Mouse (Mus musculus): Measurements from ENCODE around the gene Wdr63. TPM values are rescaled to one million over a fixed set of nuclear protein-coding genes. Genes with fewer than 3 reads are reported as not detected.

The Wdr63 gene
- polyA plus RNA-seq, 1 experiment from 2014 or later: 0.62 TPM

DNA sequence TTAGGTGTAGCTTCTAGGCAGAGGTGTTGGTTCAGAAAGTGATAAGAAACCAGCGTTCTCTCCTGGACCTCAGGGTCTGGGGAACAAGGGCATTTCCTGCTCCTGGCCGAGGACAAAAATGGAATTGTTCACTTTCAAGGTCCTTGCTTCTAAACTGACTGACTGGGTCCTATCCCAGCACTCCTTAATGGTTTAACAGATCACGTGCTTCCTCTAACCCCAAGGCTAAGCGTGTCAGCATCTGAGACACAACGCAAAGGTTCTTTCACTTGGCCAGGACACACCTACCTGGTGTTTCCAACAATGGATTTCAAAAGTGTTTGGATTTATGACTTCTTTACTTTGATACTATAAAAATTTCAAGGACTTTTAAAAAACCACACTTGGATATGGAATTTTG lies 58.0 kb downstream of the Wdr63 start:
- H3K4me1 ChIP-seq (replicated peaks; ENCODE audit: control insufficient read depth, insufficient read depth, low read length): peaks cover 7% of the 10 kb centered on the region
- H3K9ac ChIP-seq (replicated peaks; ENCODE audit: low read depth, low read length): no peak overlapping the region
- ATAC-seq: no peak
- H3K9me3 ChIP-seq (ENCODE audit: control insufficient read depth, low read length): no peaks in the 10 kb centered on the region
- H3K27ac ChIP-seq (ENCODE audit: low read length): no peak overlapping the region
- no peak overlapping the region for H3K4me2 ChIP-seq (ENCODE audit: low read length)
- H3K27me3 ChIP-seq (replicated peaks; ENCODE audit: control insufficient read depth, insufficient read depth, low read length): no peaks in the 10 kb centered on the region
- WGBS: 93% methylated on average over 5 of the region's 5 CpGs
- H3K36me3 ChIP-seq (ENCODE audit: control insufficient read depth, insufficient read depth): no peaks in the 10 kb centered on the region
- no peak overlapping the region for H3K4me3 ChIP-seq (replicated peaks; ENCODE audit: low read length)

DNA sequence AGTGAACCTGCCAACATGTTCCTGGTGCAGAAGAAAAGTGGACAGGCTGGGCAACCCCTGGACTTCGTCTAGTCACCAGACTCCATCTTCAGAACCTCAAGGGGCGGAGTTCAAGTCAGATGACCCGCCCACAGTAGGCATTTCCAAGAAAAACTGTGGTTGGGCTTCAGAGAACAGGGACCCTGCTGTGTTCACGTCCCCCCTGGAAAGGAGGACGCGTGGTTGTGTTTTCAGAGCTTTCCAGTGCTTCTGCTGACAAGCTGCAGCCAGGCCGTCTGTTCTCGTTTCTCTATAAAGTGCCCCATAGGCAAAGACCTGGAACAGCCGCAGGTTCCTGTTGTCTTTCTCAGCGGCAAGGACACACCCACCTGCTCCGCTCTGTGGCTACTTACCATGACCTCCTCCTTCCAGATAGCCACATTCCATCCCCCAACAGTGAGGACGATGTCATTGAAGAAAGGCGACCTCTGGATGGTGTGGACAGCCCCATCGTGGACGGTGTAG lies 60.2 kb downstream of the Wdr63 start:
- 29% methylated on average over 15 of the region's 15 CpGs for WGBS
- H3K4me2 ChIP-seq (ENCODE audit: low read length): no peak overlapping the region

DNA sequence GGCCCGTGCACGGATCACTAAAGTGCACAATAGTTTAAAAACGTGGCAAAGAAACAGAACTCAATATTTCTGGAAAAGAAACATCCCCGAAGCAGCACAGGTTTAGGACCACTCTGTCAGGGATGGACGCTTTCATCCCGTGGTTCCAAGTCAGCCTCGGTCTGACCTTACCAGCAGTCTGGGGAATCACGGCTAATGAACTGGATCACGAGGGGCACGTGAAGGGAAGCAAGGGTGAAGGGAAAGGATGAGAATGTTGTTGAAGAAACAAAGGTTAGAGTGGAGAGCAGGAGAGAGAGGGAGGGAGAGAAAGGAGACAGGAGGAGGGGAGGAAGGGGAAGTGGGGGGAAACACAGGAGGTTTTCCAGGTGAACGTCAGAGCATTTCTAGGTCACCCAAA lies 61.9 kb downstream of the Wdr63 start:
- Histone ChIP-seq H3K4me1 (replicated peaks; ENCODE audit: control insufficient read depth, insufficient read depth, low read length) (no peaks in the 10 kb centered on the region), H3K9ac (replicated peaks; ENCODE audit: low read depth, low read length) (no peak overlapping the region), H3K9me3 (ENCODE audit: control insufficient read depth, low read length) (no peaks in the 10 kb centered on the region), H3K27me3 (replicated peaks; ENCODE audit: control insufficient read depth, insufficient read depth, low read length) (no peaks in the 10 kb centered on the region), H3K4me2 (ENCODE audit: low read length) (no peak overlapping the region), H3K36me3 (ENCODE audit: control insufficient read depth, insufficient read depth) (no peaks in the 10 kb centered on the region), H3K27ac (ENCODE audit: low read length) (no peak overlapping the region), H3K4me3 (replicated peaks; ENCODE audit: low read length) (no peak overlapping the region)
- 89% methylated on average over 11 of the region's 11 CpGs for WGBS
- ATAC-seq: no peak

More for the DNA sequence above, 60.2 kb downstream of the Wdr63 start:
- Histone ChIP-seq H3K36me3 (ENCODE audit: control insufficient read depth, insufficient read depth) (no peaks in the 10 kb centered on the region), H3K27me3 (replicated peaks; ENCODE audit: control insufficient read depth, insufficient read depth, low read length) (no peaks in the 10 kb centered on the region), H3K4me1 (replicated peaks; ENCODE audit: control insufficient read depth, insufficient read depth, low read length) (peaks cover 7% of the 10 kb centered on the region), H3K27ac (ENCODE audit: low read length) (no peak overlapping the region), H3K9ac (replicated peaks; ENCODE audit: low read depth, low read length) (no peak overlapping the region), H3K9me3 (ENCODE audit: control insufficient read depth, low read length) (no peaks in the 10 kb centered on the region), H3K4me3 (replicated peaks; ENCODE audit: low read length) (no peak overlapping the region)
- ATAC-seq: no peak

DNA sequence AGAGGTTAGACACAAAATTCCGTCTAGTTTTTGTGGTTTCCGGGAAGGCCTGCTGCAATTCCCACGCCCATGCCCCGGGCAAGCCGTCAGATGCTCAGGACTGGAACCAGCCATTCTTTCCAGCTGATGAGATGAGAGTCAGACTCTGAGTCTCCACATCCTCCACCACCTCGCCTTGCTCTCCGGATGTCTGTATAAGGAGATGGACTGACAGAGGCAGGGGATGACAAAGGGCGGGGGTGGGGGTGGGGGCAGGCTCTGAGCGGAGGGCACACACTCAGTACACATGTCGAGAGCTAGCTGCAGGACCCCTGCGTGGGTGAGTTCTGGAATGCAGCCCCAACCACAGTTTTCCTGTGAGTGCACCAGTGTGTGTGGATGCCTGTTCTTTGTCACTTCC lies 63.0 kb downstream of the Wdr63 start:
- no peaks in the 10 kb centered on the region for H3K27me3 ChIP-seq (replicated peaks; ENCODE audit: control insufficient read depth, insufficient read depth, low read length)
- H3K36me3 ChIP-seq (ENCODE audit: control insufficient read depth, insufficient read depth): no peaks in the 10 kb centered on the region
- H3K4me2 ChIP-seq (ENCODE audit: low read length): no peak overlapping the region
- no peaks in the 10 kb centered on the region for H3K9me3 ChIP-seq (ENCODE audit: control insufficient read depth, low read length)
- H3K4me3 ChIP-seq (replicated peaks; ENCODE audit: low read length): no peak overlapping the region
- no peaks in the 10 kb centered on the region for H3K4me1 ChIP-seq (replicated peaks; ENCODE audit: control insufficient read depth, insufficient read depth, low read length)
- no peak overlapping the region for H3K27ac ChIP-seq (ENCODE audit: low read length)
- H3K9ac ChIP-seq (replicated peaks; ENCODE audit: low read depth, low read length): no peak overlapping the region
- ATAC-seq: no peak
- 74% methylated on average over 11 of the region's 11 CpGs for WGBS

DNA sequence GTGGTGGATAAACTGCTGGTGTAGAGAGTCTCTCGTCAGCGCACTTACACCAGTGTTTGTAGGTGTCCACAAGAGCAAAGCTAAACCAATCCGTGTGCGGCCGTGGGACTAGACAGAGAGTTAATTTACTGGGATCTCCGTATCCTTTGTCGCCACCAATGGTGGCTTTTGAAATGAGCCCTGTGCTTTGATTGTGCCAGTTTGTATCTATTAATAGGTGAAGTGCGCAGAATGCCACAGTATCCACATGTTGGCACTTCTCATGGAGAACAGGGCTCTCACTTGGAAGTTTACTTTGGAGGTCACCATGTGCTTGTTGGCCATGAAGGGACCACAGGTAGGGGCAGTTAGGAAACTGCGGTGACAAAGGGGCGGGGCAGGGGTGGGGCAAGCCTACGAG lies 66.5 kb downstream of the Wdr63 start:
- no peak overlapping the region for H3K4me2 ChIP-seq (ENCODE audit: low read length)
- H3K9me3 ChIP-seq (ENCODE audit: control insufficient read depth, low read length): no peaks in the 10 kb centered on the region
- H3K27me3 ChIP-seq (replicated peaks; ENCODE audit: control insufficient read depth, insufficient read depth, low read length): no peaks in the 10 kb centered on the region
- H3K36me3 ChIP-seq (ENCODE audit: control insufficient read depth, insufficient read depth): no peaks in the 10 kb centered on the region
- H3K9ac ChIP-seq (replicated peaks; ENCODE audit: low read depth, low read length): no peak overlapping the region
- WGBS: 94% methylated on average over 11 of the region's 11 CpGs
- H3K4me1 ChIP-seq (replicated peaks; ENCODE audit: control insufficient read depth, insufficient read depth, low read length): no peaks in the 10 kb centered on the region
- H3K4me3 ChIP-seq (replicated peaks; ENCODE audit: low read length): no peak overlapping the region
- no peak overlapping the region for H3K27ac ChIP-seq (ENCODE audit: low read length)
- ATAC-seq: no peak

DNA sequence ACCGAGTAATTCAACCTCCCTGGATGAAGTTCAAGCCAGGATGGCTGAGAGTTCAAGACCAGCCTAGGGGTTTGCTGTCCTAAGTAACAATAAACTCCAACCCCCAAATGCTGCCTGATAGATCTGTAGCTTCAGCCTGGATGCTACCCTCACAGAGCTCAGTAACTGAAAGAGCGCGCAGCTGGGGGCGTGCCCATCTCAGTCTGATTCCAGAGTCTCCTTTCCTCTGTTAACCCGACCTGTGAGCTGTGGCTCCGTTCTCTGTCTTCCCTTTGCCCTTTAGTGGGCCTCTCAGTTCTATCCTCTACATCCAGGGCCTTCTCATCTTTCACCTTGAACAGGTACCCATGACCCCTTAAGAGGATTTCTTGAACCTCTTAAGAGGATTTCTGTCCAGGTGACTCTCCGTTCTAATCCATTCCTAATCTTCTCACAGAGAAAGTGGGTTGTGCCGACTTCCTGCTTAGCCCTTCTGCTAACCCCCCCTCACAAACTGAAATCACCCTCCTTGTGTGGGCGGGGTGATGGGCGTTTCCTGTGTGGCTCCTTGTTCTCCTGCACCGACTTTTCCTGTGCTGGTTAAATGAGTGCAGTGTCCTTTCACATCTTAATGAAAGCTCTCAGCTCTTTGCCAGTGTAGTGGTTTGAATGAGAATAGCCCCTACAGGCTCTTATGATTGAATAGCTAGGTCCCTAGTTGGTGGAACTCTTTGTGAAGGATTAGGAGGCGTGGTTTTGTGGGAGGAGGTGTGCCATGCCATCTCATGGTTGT lies 68.6 kb downstream of the Wdr63 start:
- no peaks in the 10 kb centered on the region for H3K9me3 ChIP-seq (ENCODE audit: control insufficient read depth, low read length)
- no peaks in the 10 kb centered on the region for H3K27me3 ChIP-seq (replicated peaks; ENCODE audit: control insufficient read depth, insufficient read depth, low read length)
- no peak overlapping the region for H3K27ac ChIP-seq (ENCODE audit: low read length)
- WGBS: 48% methylated on average over 12 of the region's 12 CpGs
- no peaks in the 10 kb centered on the region for H3K4me1 ChIP-seq (replicated peaks; ENCODE audit: control insufficient read depth, insufficient read depth, low read length)
- H3K36me3 ChIP-seq (ENCODE audit: control insufficient read depth, insufficient read depth): no peaks in the 10 kb centered on the region
- no peak overlapping the region for H3K4me3 ChIP-seq (replicated peaks; ENCODE audit: low read length)
- no peak overlapping the region for H3K9ac ChIP-seq (replicated peaks; ENCODE audit: low read depth, low read length)
- H3K4me2 ChIP-seq (ENCODE audit: low read length): no peak overlapping the region
- no peak for ATAC-seq

DNA sequence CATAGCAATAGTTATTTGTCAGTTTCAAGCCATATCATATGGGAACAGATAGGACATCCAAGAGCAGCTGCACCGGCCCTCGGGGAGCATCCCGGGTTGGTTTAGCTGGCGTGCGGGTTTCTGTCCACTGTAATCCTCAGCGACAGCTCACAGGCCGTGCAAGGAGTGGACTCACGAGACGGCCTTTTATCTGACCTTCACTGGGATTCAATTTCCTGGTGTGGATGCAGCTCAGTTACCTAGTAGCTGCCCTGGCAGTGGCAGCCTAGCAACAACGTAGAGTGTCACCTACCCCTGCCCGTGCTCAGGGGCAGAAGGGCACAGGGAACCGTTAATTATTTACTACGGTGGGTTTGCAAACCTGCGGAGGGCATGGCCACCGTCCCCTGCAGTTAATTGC lies 70.0 kb downstream of the Wdr63 start:
- Histone ChIP-seq H3K4me2 (ENCODE audit: low read length) (no peak overlapping the region), H3K4me1 (replicated peaks; ENCODE audit: control insufficient read depth, insufficient read depth, low read length) (no peaks in the 10 kb centered on the region), H3K27ac (ENCODE audit: low read length) (no peak overlapping the region), H3K9ac (replicated peaks; ENCODE audit: low read depth, low read length) (no peak overlapping the region), H3K36me3 (ENCODE audit: control insufficient read depth, insufficient read depth) (no peaks in the 10 kb centered on the region), H3K4me3 (replicated peaks; ENCODE audit: low read length) (no peak overlapping the region), H3K27me3 (replicated peaks; ENCODE audit: control insufficient read depth, insufficient read depth, low read length) (no peaks in the 10 kb centered on the region), H3K9me3 (ENCODE audit: control insufficient read depth, low read length) (0 out of 2 replicates have a peak, but pooled peaks cover 2% of the 10 kb centered on the region)
- ATAC-seq: 0 out of 2 replicates have a peak, but pooled peaks have one; percentile 33
- WGBS: 56% methylated on average over 15 of the region's 15 CpGs

DNA sequence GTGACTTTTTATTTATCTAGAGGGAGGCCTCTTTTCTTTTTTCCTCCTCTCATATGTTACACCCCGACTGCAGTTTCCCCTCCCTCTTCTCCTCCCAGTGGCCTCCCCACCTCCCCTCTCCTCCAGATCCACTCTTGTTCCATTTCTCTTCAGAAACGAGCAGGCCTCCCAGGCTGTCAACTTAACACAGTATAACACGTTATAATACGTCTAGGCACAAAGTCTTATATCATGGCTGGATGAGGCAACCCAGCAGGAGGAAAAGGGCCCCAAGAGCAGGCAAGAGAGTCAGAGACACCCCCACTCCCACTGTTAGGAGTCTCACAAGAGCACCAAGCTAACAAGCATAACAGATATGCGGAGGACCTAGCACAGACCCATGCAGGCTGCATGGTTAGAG lies 75.0 kb downstream of the Wdr63 start:
- Histone ChIP-seq H3K27ac (ENCODE audit: low read length) (no peak overlapping the region), H3K27me3 (replicated peaks; ENCODE audit: control insufficient read depth, insufficient read depth, low read length) (no peaks in the 10 kb centered on the region), H3K4me2 (ENCODE audit: low read length) (no peak overlapping the region), H3K36me3 (ENCODE audit: control insufficient read depth, insufficient read depth) (no peaks in the 10 kb centered on the region), H3K4me3 (replicated peaks; ENCODE audit: low read length) (no peak overlapping the region), H3K9me3 (ENCODE audit: control insufficient read depth, low read length) (0 out of 2 replicates have a peak, but pooled peaks cover 2% of the 10 kb centered on the region), H3K4me1 (replicated peaks; ENCODE audit: control insufficient read depth, insufficient read depth, low read length) (peaks cover 2% of the 10 kb centered on the region; the same call in 1 of the 2 replicates), H3K9ac (replicated peaks; ENCODE audit: low read depth, low read length) (no peak overlapping the region)
- ATAC-seq: no peak
- WGBS: 81% methylated on average over 5 of the region's 5 CpGs

DNA sequence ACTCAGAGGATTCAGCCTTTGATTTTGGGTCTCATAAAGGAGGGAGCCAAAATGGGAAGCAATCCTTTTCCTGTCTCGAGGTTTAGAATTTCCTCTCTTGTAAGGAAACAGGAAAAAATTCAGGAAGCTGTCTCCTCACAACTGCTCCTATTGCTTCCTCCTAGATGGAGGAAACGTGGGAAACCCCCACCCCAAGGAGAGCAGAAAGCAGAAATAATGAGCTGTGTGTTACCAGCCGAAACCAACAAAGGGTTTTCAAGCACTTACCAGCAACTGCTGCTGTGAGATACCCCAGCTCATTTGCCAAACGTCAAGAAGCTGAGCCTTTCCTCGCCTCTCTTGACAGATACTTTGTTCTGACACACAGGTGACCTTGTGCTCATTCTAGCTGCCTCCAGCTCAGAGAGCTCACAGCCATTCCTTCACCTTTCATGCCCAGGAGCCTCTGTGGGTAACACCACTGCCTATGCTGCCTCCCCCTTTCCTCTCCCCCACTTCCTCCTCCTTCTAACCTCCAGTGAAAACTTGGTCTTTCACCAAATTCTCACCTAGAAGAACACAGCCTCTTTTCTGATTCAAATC lies 77.6 kb downstream of the Wdr63 start:
- Histone ChIP-seq H3K27me3 (replicated peaks; ENCODE audit: control insufficient read depth, insufficient read depth, low read length) (no peaks in the 10 kb centered on the region), H3K4me3 (replicated peaks; ENCODE audit: low read length) (no peak overlapping the region), H3K36me3 (ENCODE audit: control insufficient read depth, insufficient read depth) (no peaks in the 10 kb centered on the region), H3K4me2 (ENCODE audit: low read length) (no peak overlapping the region), H3K27ac (ENCODE audit: low read length) (no peak overlapping the region), H3K9me3 (ENCODE audit: control insufficient read depth, low read length) (0 out of 2 replicates have a peak, but pooled peaks cover 2% of the 10 kb centered on the region), H3K4me1 (replicated peaks; ENCODE audit: control insufficient read depth, insufficient read depth, low read length) (peaks cover 2% of the 10 kb centered on the region; the same call in 1 of the 2 replicates), H3K9ac (replicated peaks; ENCODE audit: low read depth, low read length) (no peak overlapping the region)
- WGBS: 15% methylated on average over 5 of the region's 5 CpGs
- no peak for ATAC-seq

Data from forebrain, embryonic 16.5 days (tissue).